Mouse (Mus musculus): ENCODE data around the gene Gtsf2.
"Not testable (repeated sequence)": the region's sequence is repeated elsewhere in the genome, so short reads cannot be mapped to it uniquely, and the experiment has no call there.

The Gtsf2 gene

GRCm38 (mm10) chr15:103448369-103448768 is at the start of gene Gtsf2:
Gtsf2 (minus strand) TSS chr15:103448469.
- DNase-seq (ENCODE audit: low read depth) = no peak

- no peak for DNase-seq (ENCODE audit: low read depth)
Measured at GRCm38 (mm10) chr15:103496204-103497140, 48.2 kb upstream of the Gtsf2 start.

GRCm38 (mm10) chr15:103488336-103488735 is 40.1 kb upstream of the Gtsf2 start:
- no peak for DNase-seq (ENCODE audit: low read depth)

- no peak for DNase-seq (ENCODE audit: low read depth)
Measured at GRCm38 (mm10) chr15:103486658-103487057, 38.4 kb upstream of the Gtsf2 start.

- DNase-seq (ENCODE audit: low read depth) = no peak
Measured at GRCm38 (mm10) chr15:103485106-103485505, 36.8 kb upstream of the Gtsf2 start.

GRCm38 (mm10) chr15:103484490-103484889 is 36.2 kb upstream of the Gtsf2 start:
- DNase-seq (ENCODE audit: low read depth) = no peak

GRCm38 (mm10) chr15:103482488-103482887 is 34.2 kb upstream of the Gtsf2 start:
- DNase-seq (ENCODE audit: low read depth) = no peak

GRCm38 (mm10) chr15:103480129-103480528 is 31.9 kb upstream of the Gtsf2 start:
- no peak for DNase-seq (ENCODE audit: low read depth)

- no peak for DNase-seq (ENCODE audit: low read depth)
Measured at GRCm38 (mm10) chr15:103479080-103479606, 30.9 kb upstream of the Gtsf2 start.

- DNase-seq (ENCODE audit: low read depth) = no peak
Measured at GRCm38 (mm10) chr15:103473769-103474168, 25.5 kb upstream of the Gtsf2 start.

- no peak for DNase-seq (ENCODE audit: low read depth)
Measured at GRCm38 (mm10) chr15:103473182-103473581, 24.9 kb upstream of the Gtsf2 start.

GRCm38 (mm10) chr15:103472265-103472664 is 24.0 kb upstream of the Gtsf2 start:
- DNase-seq (ENCODE audit: low read depth) = no peak

GRCm38 (mm10) chr15:103471488-103472194 is 23.4 kb upstream of the Gtsf2 start:
- no peak for DNase-seq (ENCODE audit: low read depth)

- no peak for DNase-seq (ENCODE audit: low read depth)
Measured at GRCm38 (mm10) chr15:103462539-103463261, 14.4 kb upstream of the Gtsf2 start.

GRCm38 (mm10) chr15:103454449-103454848 is 6.2 kb upstream of the Gtsf2 start:
- DNase-seq (ENCODE audit: low read depth) = no peak

- peak; percentile 13 for DNase-seq (ENCODE audit: low read depth)
Measured at GRCm38 (mm10) chr15:103453551-103454218, 5.4 kb upstream of the Gtsf2 start, which contains the start of gene Nckap1l. Nckap1l (plus strand) TSS chr15:103453794.

- DNase-seq (ENCODE audit: low read depth) = not testable (repeated sequence)
Measured at GRCm38 (mm10) chr15:103445966-103446365, 2.3 kb downstream of the Gtsf2 start.

GRCm38 (mm10) chr15:103430241-103430640 is 18.0 kb downstream of the Gtsf2 start, which contains the start of gene Gtsf1:
Gtsf1 (minus strand) TSS chr15:103430470.
- DNase-seq (ENCODE audit: low read depth) = no peak

GRCm38 (mm10) chr15:103427017-103427416 is 21.3 kb downstream of the Gtsf2 start:
- DNase-seq (ENCODE audit: low read depth) = no peak

GRCm38 (mm10) chr15:103405586-103405985 is 42.7 kb downstream of the Gtsf2 start:
- DNase-seq (ENCODE audit: low read depth) = not testable (repeated sequence)

- DNase-seq (ENCODE audit: low read depth) = no peak
Measured at GRCm38 (mm10) chr15:103401361-103401760, 46.9 kb downstream of the Gtsf2 start.
